Mouse (Mus musculus): ENCODE data around the gene Ctbp2.

Gene Ctbp2

DNA sequence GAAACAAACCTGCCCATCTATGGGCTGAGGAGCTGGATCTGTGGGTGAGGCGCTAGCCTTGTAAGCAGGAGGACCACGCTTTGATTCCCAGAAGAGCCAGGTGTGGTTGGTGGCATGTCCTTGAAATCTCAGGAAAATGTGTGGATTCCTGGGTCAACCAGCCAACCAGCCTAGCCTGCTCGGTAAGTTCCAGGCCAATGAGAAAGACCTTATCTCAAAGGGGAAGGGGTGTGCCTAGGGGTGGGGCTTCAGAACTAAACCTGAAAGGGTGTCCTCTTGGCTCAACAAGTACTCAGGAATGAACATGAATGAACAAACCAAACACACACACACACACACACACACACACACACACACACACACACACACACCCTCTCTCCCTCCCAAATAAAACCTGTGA is 82.4 kb downstream of the Ctbp2 start:
- no peak for DNase-seq (ENCODE audit: low spot score)

DNA sequence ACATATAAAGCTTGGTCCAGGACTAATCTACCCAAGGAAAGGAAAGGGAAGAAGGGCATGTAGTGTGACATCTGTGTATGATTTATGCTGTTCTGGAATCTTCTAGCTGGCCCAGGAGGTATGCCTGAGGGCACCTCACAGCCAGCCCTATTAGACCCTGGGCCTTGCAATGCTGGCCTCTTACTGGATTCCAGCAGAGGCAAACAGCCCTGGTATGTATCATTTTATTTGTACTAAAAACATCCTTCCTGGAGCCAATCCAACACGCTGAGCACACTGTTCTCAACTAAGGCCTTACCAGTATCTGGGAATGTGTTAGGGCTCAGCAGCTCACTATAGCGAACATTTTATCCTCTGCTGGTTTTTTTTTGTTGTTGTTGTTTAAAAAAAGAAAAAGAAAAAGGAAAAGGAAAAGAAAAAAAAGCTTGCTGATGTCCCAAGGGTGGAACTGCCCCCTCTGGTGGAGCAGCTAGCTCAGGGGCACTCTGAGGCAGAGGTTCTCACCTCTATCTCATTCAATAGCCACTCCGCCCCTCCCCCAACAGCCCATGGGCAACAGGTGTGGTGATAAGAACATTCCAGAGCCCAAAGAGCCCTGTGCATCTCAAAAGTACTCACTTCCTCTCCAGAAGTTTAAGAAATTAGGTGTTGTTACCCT is 83.3 kb downstream of the Ctbp2 start:
- DNase-seq (ENCODE audit: low spot score): peak; percentile 69

DNA sequence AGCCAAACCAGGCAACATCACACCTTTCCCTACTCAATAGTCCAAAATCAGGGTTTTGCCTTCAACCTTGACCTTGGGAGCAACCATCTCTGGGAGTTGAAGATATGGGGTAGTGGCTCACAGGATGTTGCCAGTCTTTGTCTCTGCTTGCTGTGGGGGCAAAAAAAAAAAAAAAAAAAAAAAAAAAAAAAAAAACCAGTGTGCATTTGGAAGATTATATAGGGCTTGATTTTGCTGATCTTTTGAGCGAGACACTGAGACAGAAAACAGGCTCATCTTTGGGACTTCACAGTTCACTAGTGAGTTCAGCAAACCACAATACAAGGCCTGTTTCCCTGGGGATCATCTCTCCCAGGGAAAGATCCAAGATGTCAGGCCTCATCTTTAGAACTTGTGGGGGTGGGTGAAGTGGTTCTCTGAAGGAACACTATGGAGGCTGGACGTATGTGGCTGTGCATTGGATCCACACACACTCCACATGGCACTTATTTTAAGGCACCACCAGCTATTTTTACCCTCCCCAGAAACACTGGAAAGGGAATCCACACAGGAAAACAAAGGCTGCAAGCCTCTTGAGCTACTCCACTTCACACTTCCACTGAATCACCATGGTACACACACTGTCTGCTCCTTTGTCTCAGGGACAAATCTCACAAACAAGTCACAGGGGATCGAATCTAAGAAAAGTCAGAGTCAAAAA is 84.4 kb downstream of the Ctbp2 start:
- DNase-seq (ENCODE audit: low spot score): no peak

DNA sequence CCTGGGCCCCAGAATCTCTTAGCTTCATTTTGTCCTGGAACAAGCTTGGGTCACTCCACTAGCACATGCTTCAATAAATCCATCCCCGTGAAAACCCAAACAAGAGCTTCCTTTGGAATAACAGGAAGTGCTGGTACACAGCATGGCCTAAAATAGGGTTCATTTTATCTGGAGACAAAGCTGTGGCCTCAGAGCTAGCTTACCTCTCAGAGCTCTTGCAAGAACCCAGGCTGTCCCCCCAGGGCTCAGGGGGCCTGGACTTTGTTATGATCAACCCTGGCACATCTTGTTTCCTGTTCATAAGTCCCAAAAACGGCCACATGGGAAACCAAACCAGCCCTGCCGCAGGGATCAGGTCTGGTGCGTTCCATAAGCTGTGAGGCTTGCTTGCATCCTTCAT is 86.5 kb downstream of the Ctbp2 start:
- DNase-seq (ENCODE audit: low spot score): no peak

DNA sequence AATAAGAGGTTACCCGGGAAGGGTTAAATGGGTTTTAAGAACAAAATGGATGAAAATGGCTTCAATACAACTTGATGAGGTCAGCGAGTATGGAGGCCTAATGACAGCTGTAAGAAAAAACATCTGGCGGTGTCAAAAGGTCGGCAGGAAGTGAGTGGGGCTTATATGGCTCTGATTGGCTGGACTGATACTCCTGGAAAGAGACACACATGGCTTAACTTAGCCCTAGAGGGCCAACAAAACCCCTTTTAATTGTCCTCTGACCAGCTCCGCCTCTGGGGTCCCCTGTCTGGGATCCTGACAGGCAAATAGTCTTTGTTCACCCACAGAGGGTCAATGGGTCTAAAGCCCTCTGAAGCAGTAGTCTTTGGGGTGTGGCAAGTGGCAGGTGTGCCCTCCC is 86.9 kb downstream of the Ctbp2 start:
- DNase-seq (ENCODE audit: low spot score): no peak

DNA sequence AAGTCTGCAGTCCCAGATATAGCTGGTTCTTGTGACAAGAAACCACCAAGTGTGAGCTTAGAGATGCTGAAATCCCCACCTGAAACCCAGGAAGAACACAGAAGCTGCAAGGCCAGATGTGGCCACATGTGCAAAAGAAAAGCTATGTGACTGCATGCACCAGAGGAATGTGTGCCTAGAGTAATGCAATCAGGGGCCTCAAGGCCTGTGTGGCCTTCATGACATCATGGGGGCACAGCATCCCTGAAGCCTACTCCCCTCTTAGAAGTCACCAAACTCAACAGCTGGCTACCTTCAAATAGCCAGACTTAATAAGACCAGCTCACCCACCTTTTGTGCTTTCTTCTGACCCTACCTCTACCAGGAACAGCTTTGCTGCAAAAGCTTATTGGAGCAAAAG is 88.3 kb downstream of the Ctbp2 start:
- DNase-seq (ENCODE audit: low spot score): no peak

DNA sequence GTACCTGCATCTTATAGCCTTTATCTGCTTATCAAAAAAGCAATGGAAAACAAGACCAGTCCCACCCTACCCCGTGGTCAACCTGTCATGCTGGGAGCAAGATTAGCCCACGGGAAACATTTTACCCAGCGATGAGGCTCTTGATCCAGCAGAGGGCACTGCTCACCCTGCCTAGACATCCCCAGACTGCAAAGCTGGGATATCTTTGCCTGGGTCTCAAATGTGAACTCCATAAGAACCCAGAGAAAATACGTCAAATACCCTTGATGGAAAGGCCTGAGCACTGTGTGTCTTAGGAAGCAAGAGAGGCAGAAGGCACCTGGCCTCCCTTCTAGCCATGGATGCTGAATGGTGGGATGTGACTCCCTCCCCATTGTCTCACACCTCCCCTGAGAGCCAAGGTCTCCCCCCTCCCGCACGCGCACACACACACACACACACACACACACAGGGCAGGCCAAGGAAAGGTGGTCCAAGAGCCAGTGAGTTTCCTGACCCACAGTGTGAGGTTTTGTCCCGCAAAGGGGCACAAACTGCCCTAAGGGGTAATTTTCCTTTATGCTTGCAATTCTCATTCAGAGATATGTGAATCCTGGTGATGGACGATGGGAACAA is 91.5 kb downstream of the Ctbp2 start:
- DNase-seq (ENCODE audit: low spot score): peak; percentile 69

DNA sequence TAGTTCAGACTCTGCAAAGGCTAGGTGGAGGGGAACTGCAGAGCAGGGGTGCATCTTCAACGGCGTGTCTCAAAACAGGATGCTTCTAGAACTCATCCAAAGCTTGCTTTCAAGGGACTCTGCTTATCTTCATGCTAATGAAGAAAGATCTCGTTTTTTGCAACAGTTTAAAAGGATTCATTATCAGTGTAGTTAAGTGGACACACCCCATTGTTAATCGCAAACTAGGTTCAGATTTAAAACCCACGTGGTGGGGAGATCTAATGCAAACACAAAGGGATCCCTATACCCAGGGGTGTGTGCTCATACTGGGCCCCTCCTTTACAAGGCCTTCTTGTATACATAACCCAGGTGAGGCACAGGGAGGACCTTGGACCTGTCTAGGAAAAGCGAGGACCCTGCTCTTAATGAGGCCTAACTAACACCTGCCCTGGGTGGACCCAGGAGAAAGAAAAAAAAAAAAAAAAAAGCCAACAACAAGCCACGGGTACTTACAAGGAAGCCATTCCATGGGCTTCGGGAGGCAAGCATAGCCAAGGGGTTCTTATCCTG is 94.6 kb downstream of the Ctbp2 start:
- DNase-seq (ENCODE audit: low spot score): no peak

DNA sequence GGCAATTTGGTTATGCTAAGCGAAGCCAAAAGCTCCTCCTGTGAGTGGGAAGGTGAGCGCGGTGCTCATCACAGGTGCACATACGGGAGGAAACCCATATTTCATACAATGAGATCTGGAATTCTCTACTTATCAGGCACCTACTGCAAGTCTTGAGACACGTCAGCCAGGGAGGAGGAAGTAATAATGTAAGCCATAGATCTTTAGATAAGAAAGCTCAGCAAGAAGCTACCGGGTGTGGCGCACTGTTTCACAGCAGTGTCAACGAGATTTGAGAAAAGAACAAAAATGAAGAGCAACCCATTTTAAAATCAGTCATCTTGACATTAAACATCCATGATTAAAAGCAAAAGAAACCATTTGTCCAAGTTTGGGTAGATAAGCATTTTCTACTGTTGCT is 95.2 kb downstream of the Ctbp2 start:
- DNase-seq (ENCODE audit: low spot score): no peak

DNA sequence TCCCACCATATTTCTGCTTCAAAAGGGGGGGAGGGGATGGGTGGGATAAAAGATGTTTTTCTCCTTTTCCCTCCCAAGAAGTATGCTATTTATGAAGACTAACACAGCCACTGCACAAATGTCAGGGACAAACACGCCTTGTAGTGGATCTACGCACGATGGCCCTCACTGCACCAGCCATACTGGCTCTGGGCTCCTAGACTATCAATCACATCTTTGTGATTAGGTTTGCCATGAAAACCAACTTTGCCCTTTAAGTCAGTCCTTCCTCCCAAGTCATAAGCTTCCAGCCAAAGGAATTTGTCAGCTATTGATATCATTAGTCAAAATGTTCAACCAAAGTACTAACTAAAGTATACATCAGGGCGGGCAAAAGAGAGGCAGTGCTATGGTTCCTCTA is 96.2 kb downstream of the Ctbp2 start:
- DNase-seq (ENCODE audit: low spot score): no peak

DNA sequence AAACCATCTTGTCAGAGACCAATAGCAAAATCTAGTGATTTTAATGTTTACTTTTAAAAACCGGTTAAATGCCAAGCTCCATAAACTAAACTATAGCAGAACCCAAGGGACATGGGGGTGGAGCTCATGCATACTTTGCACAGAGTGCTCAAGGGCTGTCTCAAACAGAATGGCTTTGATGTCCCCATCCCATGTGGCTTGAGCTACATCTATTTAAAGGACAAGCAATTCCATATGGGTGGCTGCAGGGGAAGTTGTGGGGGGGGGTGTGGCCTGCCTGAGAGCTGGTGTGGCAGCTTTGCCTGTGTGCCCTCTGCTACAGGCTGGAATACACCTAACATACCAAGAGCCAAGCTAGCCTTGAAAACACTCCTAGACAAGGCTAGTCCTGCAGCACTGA is 99.5 kb downstream of the Ctbp2 start:
- no peak for DNase-seq (ENCODE audit: low spot score)

DNA sequence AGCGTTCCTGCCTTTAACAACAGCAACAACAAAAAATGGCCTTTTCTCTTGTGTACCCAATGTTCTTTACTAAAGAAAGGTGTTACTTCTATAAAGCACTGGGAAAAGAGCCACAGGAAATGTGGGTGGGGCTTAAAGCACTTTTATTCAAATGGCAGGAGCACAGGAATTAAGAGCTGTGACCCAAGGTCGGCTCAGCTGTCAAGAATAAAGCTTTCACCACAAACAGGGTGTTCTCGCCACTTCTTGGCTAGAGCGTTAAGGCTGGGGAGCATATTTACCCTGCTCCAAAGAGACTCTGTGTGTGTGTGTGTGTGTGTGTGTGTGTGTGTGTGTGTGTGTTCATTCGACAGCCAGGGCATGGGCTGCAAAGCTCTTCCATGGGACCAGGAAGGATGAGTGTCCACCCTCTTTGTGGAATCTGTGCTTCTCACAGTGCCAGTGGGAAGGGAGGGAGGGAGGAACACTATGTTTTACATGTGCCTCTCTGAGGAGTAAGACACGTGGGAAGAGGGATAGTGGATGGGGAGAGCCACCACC is 104.6 kb downstream of the Ctbp2 start:
- no peak for DNase-seq (ENCODE audit: low spot score)

DNA sequence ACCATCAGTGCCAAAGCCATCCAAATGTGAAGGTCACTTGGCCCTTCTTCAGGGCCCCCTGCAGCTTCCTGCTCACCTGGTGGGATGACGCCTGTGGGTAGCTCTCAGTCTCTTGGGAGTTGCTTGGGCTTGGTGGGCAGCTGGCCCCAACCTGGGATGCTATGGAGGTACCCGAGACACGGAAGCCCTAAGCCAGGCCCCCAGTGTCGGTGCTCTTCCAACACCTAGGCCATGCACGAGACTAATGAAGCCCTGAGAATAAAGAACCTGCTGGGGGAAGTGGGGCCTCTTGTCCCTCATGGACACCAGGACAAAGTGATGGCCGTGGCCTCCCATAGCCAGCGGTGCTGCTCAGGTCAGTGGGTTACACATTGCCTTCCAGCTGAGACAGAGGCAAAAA is 105.2 kb downstream of the Ctbp2 start:
- no peak for DNase-seq (ENCODE audit: low spot score)

DNA sequence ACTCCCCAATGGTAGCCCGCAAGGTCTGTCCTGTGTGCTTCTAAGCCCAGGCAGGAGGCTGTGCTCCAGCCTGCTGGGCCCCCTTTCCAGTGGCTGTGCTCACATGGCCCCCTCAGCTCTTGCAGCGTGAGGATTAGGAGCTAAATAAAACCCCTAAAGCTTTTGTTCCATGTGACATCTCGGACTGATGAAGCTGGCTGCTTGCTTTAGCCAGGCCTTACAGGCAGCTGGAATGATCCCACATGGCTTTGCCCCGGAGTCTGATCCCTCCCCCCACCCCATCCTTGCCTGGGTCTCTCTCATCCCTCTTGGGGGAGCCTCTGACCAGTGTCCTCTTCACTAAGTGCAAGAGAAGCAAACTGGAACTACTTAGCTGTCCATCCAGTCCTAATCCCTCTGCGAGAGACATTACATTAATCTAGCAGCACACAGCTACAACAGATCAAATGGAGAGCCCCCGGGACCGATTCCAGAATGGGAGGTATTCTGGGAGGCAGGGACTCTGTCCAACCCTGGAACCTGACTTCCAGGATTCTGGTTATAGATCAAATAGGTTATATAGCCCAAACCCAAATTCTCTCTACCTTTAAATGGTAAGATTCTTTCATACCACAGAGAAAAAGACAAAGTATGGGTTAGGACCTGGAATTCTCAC is 108.6 kb downstream of the Ctbp2 start:
- no peak for DNase-seq (ENCODE audit: low spot score)

DNA sequence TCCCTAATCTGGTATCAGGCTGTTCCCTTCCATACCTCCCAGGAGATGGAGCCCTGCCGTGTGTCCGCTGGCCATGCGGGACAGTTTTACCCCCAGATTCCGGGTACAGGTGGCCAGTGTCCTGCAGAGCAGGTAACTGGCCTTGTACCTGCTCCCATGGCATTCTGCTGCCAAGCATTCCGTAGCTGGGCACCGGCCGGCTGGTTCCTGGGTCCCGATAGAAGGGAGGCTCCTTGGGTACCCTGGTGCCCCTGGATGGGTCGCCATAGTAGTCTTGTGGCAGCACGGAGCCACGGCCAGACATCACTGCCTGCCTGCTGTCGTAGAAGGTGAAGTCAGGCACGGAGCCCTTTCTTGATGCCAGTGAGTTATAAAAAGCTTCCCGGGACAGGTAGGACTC is 109.5 kb downstream of the Ctbp2 start:
- DNase-seq (ENCODE audit: low spot score): no peak

DNA sequence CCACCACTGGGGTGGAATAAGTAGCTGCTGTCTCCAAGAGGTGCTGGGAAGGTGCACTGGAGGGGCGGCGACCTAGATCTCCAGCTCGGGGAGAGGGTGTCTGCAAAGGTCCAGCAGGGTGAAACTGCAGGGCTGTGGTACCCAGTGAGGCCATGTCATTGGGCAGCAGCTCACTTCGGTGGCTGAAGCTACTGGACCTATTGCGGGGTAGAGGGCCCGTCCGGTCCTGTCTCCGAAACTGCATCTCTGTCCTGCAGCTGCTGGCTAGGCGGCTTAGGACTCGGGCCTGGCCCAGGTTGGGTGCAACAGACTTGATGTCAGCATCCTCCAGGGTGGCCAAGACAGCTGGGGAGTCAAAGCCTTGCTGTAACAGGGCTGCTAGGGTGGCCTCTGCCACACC is 110.2 kb downstream of the Ctbp2 start:
- DNase-seq (ENCODE audit: low spot score): no peak

DNA sequence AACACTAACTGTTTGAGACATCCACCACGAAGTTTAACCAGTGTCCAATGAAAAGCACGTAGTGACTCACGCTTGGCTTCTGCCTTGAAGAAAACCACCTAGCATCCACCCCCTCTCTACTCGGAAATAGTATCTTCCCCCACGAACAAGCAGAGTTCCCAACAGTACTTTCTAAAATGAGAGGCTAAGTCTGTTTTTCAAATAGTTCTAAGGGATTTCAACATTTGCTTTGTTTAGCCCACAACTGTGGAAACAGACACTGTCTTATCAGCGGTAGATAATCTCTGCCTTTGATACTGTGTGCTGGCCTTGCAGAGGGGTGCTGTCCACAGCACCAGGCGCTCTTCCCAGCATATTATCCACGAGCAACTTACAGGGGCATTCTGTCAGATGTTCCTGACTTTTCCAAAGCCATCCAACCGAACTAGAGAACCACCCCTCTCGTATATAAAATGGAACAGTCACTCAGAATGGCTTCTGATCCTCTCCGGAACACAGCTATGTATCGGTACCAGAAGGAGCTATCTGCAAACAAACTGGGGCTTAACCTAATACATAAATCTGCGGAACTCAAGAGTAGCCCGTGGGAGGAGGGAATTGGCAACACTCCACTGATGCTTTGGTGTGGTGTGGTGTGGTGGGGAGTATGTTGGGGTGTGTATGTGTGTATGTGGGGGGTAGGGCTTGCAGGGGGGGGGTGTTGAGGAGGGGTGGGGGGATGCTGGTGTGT is 111.4 kb downstream of the Ctbp2 start:
- DNase-seq (ENCODE audit: low spot score): no peak

DNA sequence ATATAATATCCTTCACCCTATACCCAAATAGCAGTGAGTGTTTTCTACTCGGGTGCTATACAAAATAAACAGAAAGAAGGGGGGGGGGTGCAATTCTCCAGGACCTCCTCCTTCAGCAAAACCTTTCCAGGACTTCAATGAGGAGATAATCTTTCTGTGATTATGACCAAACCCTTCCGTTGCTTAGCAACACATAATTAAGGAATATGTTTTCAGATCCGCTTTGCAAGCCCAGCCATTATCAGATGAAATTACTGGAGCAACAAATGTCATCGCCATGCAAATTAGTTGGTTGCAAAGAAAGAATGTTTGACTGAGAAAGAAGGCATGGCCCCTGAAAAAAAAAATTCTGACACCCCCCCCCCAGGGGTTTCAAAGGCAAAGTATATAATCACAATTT is 112.5 kb downstream of the Ctbp2 start:
- no peak for DNase-seq (ENCODE audit: low spot score)

DNA sequence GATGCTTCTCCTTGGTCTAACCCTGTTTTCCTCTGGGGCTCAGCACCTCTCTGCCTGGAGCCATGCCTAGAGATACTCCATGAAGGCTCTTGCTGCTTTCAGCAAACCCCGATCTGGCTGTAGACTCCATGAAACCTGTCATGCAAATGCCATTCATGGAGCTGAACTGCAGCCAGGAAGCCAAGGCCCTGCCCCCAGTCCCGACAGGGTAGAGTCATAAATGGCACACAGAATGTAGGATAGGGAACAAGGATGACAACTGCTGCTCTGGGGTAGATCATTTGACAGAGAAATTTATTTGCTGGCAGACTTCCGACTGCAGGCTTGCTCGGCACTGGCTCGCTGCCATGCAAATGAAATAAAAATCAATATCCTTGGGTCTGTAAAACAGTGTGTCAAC is 113.0 kb downstream of the Ctbp2 start:
- DNase-seq (ENCODE audit: low spot score): no peak

DNA sequence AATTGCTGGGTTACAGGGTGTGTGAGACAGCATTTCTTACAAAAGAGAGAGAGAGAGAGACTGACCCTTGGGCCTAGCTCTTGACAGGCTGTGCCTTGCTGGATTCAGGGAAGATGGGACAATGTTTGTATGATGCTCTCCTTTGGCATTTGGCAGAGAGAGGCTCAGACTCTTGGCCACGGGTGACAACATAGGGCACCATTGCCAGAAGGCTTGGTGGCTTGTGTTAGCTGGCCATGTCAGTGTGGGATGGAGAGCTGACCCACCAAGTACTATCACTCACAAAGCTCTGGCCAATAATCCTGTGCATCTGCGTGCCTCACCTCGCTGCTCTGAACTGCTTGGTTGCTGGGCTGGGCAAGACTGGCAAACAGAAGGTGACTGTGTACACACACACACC is 113.7 kb downstream of the Ctbp2 start:
- DNase-seq (ENCODE audit: low spot score): no peak

DNA sequence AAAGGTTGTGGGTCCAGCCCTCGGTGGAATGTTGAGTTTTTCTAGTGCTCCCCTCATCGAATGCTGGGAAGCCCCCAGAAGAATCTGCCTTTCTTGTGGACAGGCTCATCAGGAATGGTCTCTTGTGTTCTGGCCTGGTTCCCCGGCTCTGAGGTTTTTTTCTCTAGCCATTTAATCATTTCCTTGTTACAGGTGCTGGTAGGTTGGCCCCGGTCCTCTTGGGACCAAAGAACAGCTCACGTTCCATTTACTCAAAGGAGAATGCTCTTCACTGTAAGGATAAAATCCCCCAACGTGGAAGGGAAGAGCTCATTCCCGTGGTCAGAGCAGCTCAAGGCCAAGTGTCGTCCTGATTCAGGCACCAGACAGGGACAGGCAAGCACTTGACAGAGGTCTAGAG is 114.5 kb downstream of the Ctbp2 start:
- no peak for DNase-seq (ENCODE audit: low spot score)

DNA sequence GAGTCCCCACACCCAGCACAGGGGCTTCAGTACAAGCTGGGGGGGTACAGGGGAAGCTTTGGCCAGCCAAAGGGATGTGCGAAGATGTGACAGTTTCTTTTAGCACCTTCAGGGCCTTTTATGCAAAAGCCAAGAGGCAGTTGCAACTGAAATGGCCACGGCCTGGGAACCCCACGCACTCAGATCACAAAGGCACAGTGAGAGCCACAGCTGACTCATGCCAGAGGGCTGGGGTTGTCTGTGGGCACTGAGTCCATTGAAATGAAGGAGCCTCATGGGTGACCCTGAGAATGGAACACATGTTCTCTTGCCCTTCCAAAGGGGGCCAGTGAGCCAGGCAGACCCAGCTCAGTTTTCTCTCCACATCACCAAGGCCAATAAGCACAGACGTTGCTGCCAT is 115.5 kb downstream of the Ctbp2 start:
- no peak for DNase-seq (ENCODE audit: low spot score)
